In the genomic region with DNA sequence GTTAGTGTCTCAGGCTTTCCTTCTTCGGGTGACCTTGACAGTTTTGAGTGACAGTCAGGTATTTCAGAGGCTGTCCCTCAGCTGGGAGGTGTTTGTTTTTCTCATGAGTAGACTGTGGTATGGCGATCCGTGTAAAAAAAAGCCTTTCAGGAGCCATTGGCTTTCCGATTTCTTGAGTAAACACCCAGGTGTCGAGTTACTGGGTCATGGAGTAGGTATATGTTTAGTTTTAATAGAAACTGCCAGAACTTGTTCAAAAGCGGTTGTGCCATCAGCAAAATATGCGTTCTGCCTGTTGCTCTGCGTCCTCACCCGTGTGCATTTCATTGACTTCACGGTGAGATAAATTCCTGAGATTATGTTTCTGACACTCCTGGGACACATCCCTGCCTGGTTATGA, we compare ENCODE assay signal across 28 mouse cellular contexts. TPM values are rescaled to one million over a fixed set of nuclear protein-coding genes. Genes with fewer than 3 reads are reported as not detected.
DNase-seq lines count a peak whose midpoint lies in the region; ATAC-seq lines count a peak whose summit lies in the region.
"Had no signal": no experiment of that assay in that cellular context is flagged by ENCODE, and none has a peak within 500 bp of the region (broad histone marks: within the 10 kb centered on the region; RNA-seq: fewer than 3 reads in every experiment).

No protein-coding gene starts in this region.

- DNase-seq in embryo, embryonic 10.5 days (ENCODE audit: low spot score), result peak; percentile 13
- DNase-seq in embryo, embryonic 9.5 days (ENCODE audit: extremely low spot score), result no peak
- no peak for DNase-seq in lung, postnatal 36 days
- peak; percentile 17 for DNase-seq in embryonic facial prominence, embryonic 10.5 days (ENCODE audit: low spot score)
- DNase-seq in left cerebral cortex, postnatal 25 days (ENCODE audit: low spot score in 2 of 2), result no peak
- DNase-seq: adrenal gland, adult 8-10 months; cerebellum, adult 11-12 months; cerebellum, postnatal 10 days; heart, adult 18-20 months; heart, postnatal 14 days; kidney, postnatal 4 days; layer of hippocampus, adult 9-11 months; thymus, adult 18-20 months had no signal

- H3K27me3 ChIP-seq in lung, embryonic 15.5 days, result no peaks in the 10 kb centered on the region
- H3K27me3 ChIP-seq in embryonic facial prominence, embryonic 10.5 days (replicated peaks; ENCODE audit: low read depth, poor library complexity, severe bottlenecking), result no peaks in the 10 kb centered on the region
- no peaks in the 10 kb centered on the region; the same call in 1 of the 2 replicates for H3K27me3 ChIP-seq in limb, embryonic 13.5 days

- H3K9ac ChIP-seq in lung, embryonic 15.5 days, result no peak overlapping the region
- no peak overlapping the region for H3K9ac ChIP-seq in limb, embryonic 13.5 days
- H3K9ac ChIP-seq: forebrain, embryonic 13.5 days; heart, embryonic 13.5 days; liver, embryonic 12.5 days; midbrain, embryonic 13.5 days had no signal

- intact Hi-C loops in left cerebral cortex, postnatal 25 days (cut with DNase I), result no loop called here

- no peak for ATAC-seq in lung, embryonic 15.5 days (ENCODE audit: borderline replicate concordance, extremely low read depth, low FRiP score, low TSS enrichment)
- peak; percentile 36; the same call in 1 of the 2 replicates for ATAC-seq in limb, embryonic 13.5 days (ENCODE audit: low FRiP score, low read depth)
- no peak for ATAC-seq in monocyte, adult 5-6 weeks (replicated peaks; ENCODE audit: insufficient number of reproducible peaks, low FRiP score, low TSS enrichment, poor library complexity, severe bottlenecking)
- ATAC-seq: activated CD4-positive, CD25-positive, alpha-beta regulatory T cell, adult 4 months; forebrain, embryonic 13.5 days; intestine, postnatal 0 days; liver, embryonic 12.5 days; midbrain, embryonic 13.5 days had no signal

- no peak overlapping the region for H3K4me2 ChIP-seq in lung, embryonic 15.5 days
- H3K4me2 ChIP-seq in limb, embryonic 13.5 days (replicated peaks), result peak overlapping the region; percentile 21
- H3K4me2 ChIP-seq: forebrain, embryonic 13.5 days; heart, embryonic 13.5 days; liver, embryonic 12.5 days; midbrain, embryonic 13.5 days had no signal

- no peaks in the 10 kb centered on the region for H3K9me3 ChIP-seq in lung, embryonic 15.5 days
- no peaks in the 10 kb centered on the region for H3K9me3 ChIP-seq in embryonic facial prominence, embryonic 10.5 days
- no peaks in the 10 kb centered on the region for H3K9me3 ChIP-seq in limb, embryonic 13.5 days
- H3K9me3 ChIP-seq: forebrain, embryonic 13.5 days; heart, embryonic 13.5 days; liver, embryonic 12.5 days; midbrain, embryonic 13.5 days had no signal

- H3K36me3 ChIP-seq in lung, embryonic 15.5 days, result no peaks in the 10 kb centered on the region
- H3K36me3 ChIP-seq in embryonic facial prominence, embryonic 10.5 days (replicated peaks), result no peaks in the 10 kb centered on the region
- no peaks in the 10 kb centered on the region for H3K36me3 ChIP-seq in limb, embryonic 13.5 days
- H3K36me3 ChIP-seq: heart, embryonic 13.5 days; liver, embryonic 12.5 days; midbrain, embryonic 13.5 days had no signal

- H3K4me1 ChIP-seq in lung, embryonic 15.5 days, result no peaks in the 10 kb centered on the region
- H3K4me1 ChIP-seq in embryonic facial prominence, embryonic 10.5 days, result peaks cover 10% of the 10 kb centered on the region
- H3K4me1 ChIP-seq in limb, embryonic 13.5 days, result peaks cover 12% of the 10 kb centered on the region
- H3K4me1 ChIP-seq: forebrain, embryonic 13.5 days; heart, embryonic 13.5 days; liver, embryonic 12.5 days; midbrain, embryonic 13.5 days had no signal

- H3K27ac ChIP-seq in lung, embryonic 15.5 days, result 0 out of 2 replicates have a peak overlapping the region, but pooled peaks have one; percentile 44
- no peak overlapping the region for H3K27ac ChIP-seq in embryonic facial prominence, embryonic 10.5 days (replicated peaks)
- no peak overlapping the region; the same call in 1 of the 2 replicates for H3K27ac ChIP-seq in limb, embryonic 13.5 days
- H3K27ac ChIP-seq: forebrain, embryonic 13.5 days; heart, embryonic 13.5 days; liver, embryonic 12.5 days; midbrain, embryonic 13.5 days had no signal

- H3K4me3 ChIP-seq in lung, embryonic 15.5 days, result no peak overlapping the region
- H3K4me3 ChIP-seq in embryonic facial prominence, embryonic 10.5 days, result no peak overlapping the region
- no peak overlapping the region for H3K4me3 ChIP-seq in limb, embryonic 13.5 days
- H3K4me3 ChIP-seq: forebrain, embryonic 13.5 days; heart, embryonic 13.5 days; liver, embryonic 12.5 days; midbrain, embryonic 13.5 days had no signal

- WGBS in lung, embryonic 15.5 days, result 21% methylated on average over 10 of the region's 10 CpGs
- 37% methylated on average over 10 of the region's 10 CpGs for WGBS in embryonic facial prominence, embryonic 10.5 days
- 18% methylated on average over 10 of the region's 10 CpGs for WGBS in limb, embryonic 13.5 days

RNA-seq across cellular contexts. Expression of gene Ikzf3, which starts 25.4 kb away (rescaled TPM):
- 0.49 and 1.2 TPM in 2 replicates for polyA plus RNA-seq in lung, embryonic 15.5 days (2015; fragmentation: Nextera tagmentation; extraction: Ambion mirVana)
- 0.05 and 0.13 TPM in 2 replicates for polyA plus RNA-seq in embryonic facial prominence, embryonic 10.5 days (2016; fragmentation: Nextera tagmentation; extraction: Ambion mirVana)
- 0.49 and 0.52 TPM in 2 replicates for polyA plus RNA-seq in limb, embryonic 13.5 days (2015; fragmentation: Nextera tagmentation; extraction: Ambion mirVana)
- total RNA-seq in monocyte, adult 5-6 weeks (2017), result 82.2 to 248 TPM (median 102 TPM) in 3 replicates
- total RNA-seq in left cerebral cortex, postnatal 25 days (2021), result under 1 TPM in 1 of 2 experiments, not detected in 1; 0.78 TPM
- total RNA-seq: gastrocnemius, adult 8-10 months; left cerebral cortex, postnatal 36 days had no signal
- polyA plus RNA-seq: forebrain, embryonic 13.5 days; neural tube, embryonic 11.5 days had no signal

RNA-seq across cellular contexts. Expression of gene Zpbp2, which starts 30.4 kb away (rescaled TPM):
- 0.14 TPM in 1 of 2 replicates, not detected in the other for polyA plus RNA-seq in lung, embryonic 15.5 days (2015; fragmentation: Nextera tagmentation; extraction: Ambion mirVana)
- 0.20 and 0.47 TPM in 2 replicates for polyA plus RNA-seq in embryonic facial prominence, embryonic 10.5 days (2016; fragmentation: Nextera tagmentation; extraction: Ambion mirVana)
- 0.11 and 0.31 TPM in 2 replicates for polyA plus RNA-seq in limb, embryonic 13.5 days (2015; fragmentation: Nextera tagmentation; extraction: Ambion mirVana)
- total RNA-seq in monocyte, adult 5-6 weeks (2017), result 1.0 to 3.5 TPM (median 2.2 TPM) in 3 replicates
- not detected for total RNA-seq in left cerebral cortex, postnatal 25 days (2021)
- total RNA-seq: gastrocnemius, adult 8-10 months; heart, adult 18-20 months; heart, postnatal 14 days; left cerebral cortex, adult 18-20 months had no signal
- polyA plus RNA-seq: forebrain, embryonic 13.5 days; hindbrain, embryonic 11.5 days; small intestine, adult 2 months had no signal

Comparison
In these comparisons a context has a peak if more than half of its experiments do, and no peak if none do; other contexts are left out.
1. DNase-seq: peak in embryo, embryonic 10.5 days (single experiment) and embryonic facial prominence, embryonic 10.5 days (single experiment); none in embryo, embryonic 9.5 days (single experiment), lung, postnatal 36 days (single experiment) and left cerebral cortex, postnatal 25 days (0 of 2).